Mouse (Mus musculus): ENCODE results near the gene Cygb. TPM values are rescaled to one million over a fixed set of nuclear protein-coding genes. Genes with fewer than 3 reads are reported as not detected.
"Not testable (repeated sequence)": the region's sequence is repeated elsewhere in the genome, so short reads cannot be mapped to it uniquely, and the experiment has no call there.

The Cygb gene
- total and polyA plus RNA-seq, 3 experiments: not detected

GRCm38 (mm10) chr11:116611883-116612282 lies 42.2 kb downstream of the Cygb start:
- no peaks in the 10 kb centered on the region for H3K27me3 ChIP-seq (replicated peaks)
- no peak overlapping the region for H3K9ac ChIP-seq (ENCODE audit: insufficient read depth, low read depth)
- no peak overlapping the region for H3K4me3 ChIP-seq (replicated peaks in 1 of 3; ENCODE audit: low read depth in 2 of 3, low read length in 2 of 3, poor library complexity in 1 of 3)
- H3K36me3 ChIP-seq (replicated peaks in 1 of 2; ENCODE audit: control insufficient read depth in 1 of 2, insufficient read depth in 1 of 2, low read length in 1 of 2): peaks cover 19 to 53% of the 10 kb centered on the region in 2 experiments
- no peak overlapping the region for H3K27ac ChIP-seq (ENCODE audit: insufficient read depth, low read depth)
- no peak overlapping the region for H3K4me2 ChIP-seq (ENCODE audit: insufficient read depth, low read depth, poor library complexity, severe bottlenecking)
- dilution Hi-C loops (cut with MboI; ENCODE audit: extremely low pct_ligation_motif_present, extremely low pct_unique_long_range_greater_than_20kb, low sequenced_read_pairs): no loop called here
- no peak for DNase-seq (ENCODE audit: extremely low read depth)
- in situ Hi-C loops (cut with MboI; ENCODE audit: low pct_ligation_motif_present, low pct_unique_long_range_greater_than_20kb, low sequenced_read_pairs): no loop called here
- TF ChIP-seq JUN (IDR thresholded peaks at IDR 0.05; ENCODE audit: insufficient read depth, low read depth, low read length) (no peak), ZKSCAN1 (IDR thresholded peaks at IDR 0.05; ENCODE audit: borderline replicate concordance, low read depth, low read length) (no peak), MYC (IDR thresholded peaks at IDR 0.05; ENCODE audit: low read depth, low read length) (no peak), E2F4 (IDR thresholded peaks at IDR 0.05; ENCODE audit: insufficient replicate concordance, low read depth, low read length) (no peak), USF1 (IDR thresholded peaks at IDR 0.05; ENCODE audit: low read depth, low read length) (no peak), MAX (IDR thresholded peaks at IDR 0.05; ENCODE audit: low read length) (no peak), MEF2A (IDR thresholded peaks at IDR 0.05; ENCODE audit: borderline replicate concordance, low read depth, low read length) (no peak), MAZ (IDR thresholded peaks at IDR 0.05; ENCODE audit: low read depth, low read length) (no peak), TCF12 (IDR thresholded peaks at IDR 0.05; ENCODE audit: low read depth, low read length) (no peak), ZMIZ1 (IDR thresholded peaks at IDR 0.05; ENCODE audit: low read depth, low read length) (no peak), KAT2A (IDR thresholded peaks at IDR 0.05; ENCODE audit: insufficient replicate concordance, low read length) (no peak), NRF1 (IDR thresholded peaks at IDR 0.05; ENCODE audit: low read depth, low read length) (no peak), ELF1 (IDR thresholded peaks at IDR 0.05; ENCODE audit: low read depth, low read length) (no peak), MAFK (IDR thresholded peaks at IDR 0.05; ENCODE audit: insufficient replicate concordance, low read length) (no peak), RCOR1 (conservative IDR thresholded peaks at IDR 0.05; ENCODE audit: low read depth, low read length) (no peak), GABPA (IDR thresholded peaks at IDR 0.05; ENCODE audit: insufficient replicate concordance, low read depth, low read length) (no peak)
- peaks cover 25 to 79% of the 10 kb centered on the region in 2 experiments for H3K4me1 ChIP-seq (ENCODE audit: control insufficient read depth in 1 of 2, insufficient read depth in 2 of 2)
- H3K79me2 ChIP-seq (replicated peaks; ENCODE audit: control insufficient read depth, extremely low read depth, insufficient read depth, poor library complexity, severe bottlenecking): no peaks in the 10 kb centered on the region
- H3K9me3 ChIP-seq (replicated peaks; ENCODE audit: low read length): peaks cover 4% of the 10 kb centered on the region

GRCm38 (mm10) chr11:116611168-116611567 lies 42.9 kb downstream of the Cygb start:
- H3K27me3 ChIP-seq (replicated peaks); H3K4me3 ChIP-seq (replicated peaks in 1 of 3; ENCODE audit: low read depth in 2 of 3, low read length in 2 of 3, poor library complexity in 1 of 3); H3K9ac ChIP-seq (ENCODE audit: insufficient read depth, low read depth); in situ Hi-C loops (cut with MboI; ENCODE audit: low pct_ligation_motif_present, low pct_unique_long_range_greater_than_20kb, low sequenced_read_pairs); H3K9me3 ChIP-seq (replicated peaks; ENCODE audit: low read length); DNase-seq (ENCODE audit: extremely low read depth); dilution Hi-C loops (cut with MboI; ENCODE audit: extremely low pct_ligation_motif_present, extremely low pct_unique_long_range_greater_than_20kb, low sequenced_read_pairs); H3K4me2 ChIP-seq (ENCODE audit: insufficient read depth, low read depth, poor library complexity, severe bottlenecking); H3K79me2 ChIP-seq (replicated peaks; ENCODE audit: control insufficient read depth, extremely low read depth, insufficient read depth, poor library complexity, severe bottlenecking); H3K27ac ChIP-seq (ENCODE audit: insufficient read depth, low read depth): not testable (repeated sequence)
- Histone ChIP-seq H3K4me1 (ENCODE audit: control insufficient read depth in 1 of 2, insufficient read depth in 2 of 2) (peaks cover 19 to 77% of the 10 kb centered on the region in 2 experiments), H3K36me3 (replicated peaks in 1 of 2; ENCODE audit: control insufficient read depth in 1 of 2, insufficient read depth in 1 of 2, low read length in 1 of 2) (peaks cover 26 to 61% of the 10 kb centered on the region in 2 experiments)
- peak; percentile 67 for TF ChIP-seq ZNF384 (IDR thresholded peaks at IDR 0.05; ENCODE audit: low read depth, low read length)
